Mouse (Mus musculus) embryo, embryonic 9.5 days (tissue): Measurements from ENCODE around the gene Pstpip1.

Source experiments
- DNase-seq: peaks from one replicate; pipeline ENCODE4 v3.0.0-alpha.2; 2017; ENCODE audit errors: extremely low spot score

The Pstpip1 gene

DNA sequence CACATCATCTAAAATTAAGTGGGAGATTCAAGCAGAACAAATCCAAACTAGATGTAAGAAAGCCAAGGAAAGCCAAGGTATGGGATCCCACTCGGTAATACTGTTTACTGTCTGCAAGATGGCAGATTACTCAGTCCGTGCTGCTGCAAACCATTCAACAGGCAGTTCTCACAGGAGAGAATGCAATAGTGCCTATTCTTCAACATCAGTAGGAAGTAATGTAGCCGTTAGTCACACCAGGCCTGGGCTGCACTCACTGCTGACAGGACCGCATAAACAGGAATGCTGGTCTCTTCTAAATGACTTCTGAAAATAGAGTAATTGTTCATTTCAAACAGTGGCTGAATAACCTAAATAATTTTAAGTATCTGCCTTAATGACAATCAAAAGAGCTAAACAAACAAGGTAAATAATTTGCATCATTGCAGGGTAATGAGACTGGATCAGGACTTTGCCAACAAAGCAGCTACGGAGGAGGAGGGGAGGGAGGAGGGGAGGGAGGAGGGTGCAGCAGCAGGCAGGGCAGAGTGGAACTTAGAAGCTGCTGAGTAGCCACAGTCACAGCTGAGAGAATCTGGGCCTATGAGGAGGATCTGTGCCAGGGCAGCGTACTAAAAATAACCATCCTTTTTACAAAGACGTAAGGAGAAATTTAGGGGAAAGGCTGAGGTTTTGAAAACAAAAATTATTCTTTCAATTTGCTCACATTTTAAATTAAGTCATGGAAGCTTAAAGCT lies 62.2 kb downstream of the Pstpip1 start:
- no peak for DNase-seq

DNA sequence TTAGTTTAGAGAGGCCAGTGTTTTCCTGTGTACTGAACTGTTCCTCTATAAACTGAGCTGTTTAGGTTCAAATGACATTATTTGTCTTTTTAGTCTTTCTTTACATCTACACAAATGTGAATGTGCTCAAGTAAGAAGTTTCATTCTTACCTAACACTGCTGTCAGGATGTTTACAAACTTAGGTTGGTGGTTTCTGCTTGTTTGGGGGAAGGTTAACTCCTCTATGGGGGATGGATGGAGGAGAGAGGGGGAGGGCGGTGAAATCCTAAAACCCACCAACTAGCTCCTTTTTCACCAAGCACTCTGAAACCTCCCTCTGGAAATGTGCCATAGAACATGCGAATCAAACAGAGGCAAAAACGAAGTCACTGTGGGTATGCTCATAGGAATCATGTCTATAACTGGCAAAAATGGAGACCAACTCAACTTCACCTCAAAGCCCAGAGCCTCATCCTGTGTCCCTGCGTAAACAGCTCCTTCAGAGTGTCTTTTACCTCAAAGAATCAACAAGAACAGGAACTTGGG lies 62.8 kb downstream of the Pstpip1 start:
- no peak for DNase-seq

DNA sequence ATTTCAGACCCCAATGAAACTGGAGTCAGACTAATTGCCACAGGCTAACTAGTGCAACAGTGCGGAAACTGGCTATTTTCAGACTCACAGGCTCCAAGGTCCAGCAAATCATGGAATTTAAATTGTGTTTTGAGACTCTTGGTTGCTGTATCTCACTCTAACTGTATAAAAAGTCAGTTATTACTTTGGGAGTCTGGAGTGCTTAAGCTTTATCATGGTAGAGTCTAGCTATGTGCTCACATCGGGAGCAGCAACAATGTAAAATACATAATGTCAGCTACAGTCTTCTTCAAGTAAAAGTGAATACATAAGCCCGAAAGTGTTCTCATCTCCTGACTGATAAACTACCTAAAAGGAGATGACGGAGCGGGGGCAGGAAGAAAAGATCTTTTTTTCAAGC lies 64.8 kb downstream of the Pstpip1 start:
- no peak for DNase-seq

DNA sequence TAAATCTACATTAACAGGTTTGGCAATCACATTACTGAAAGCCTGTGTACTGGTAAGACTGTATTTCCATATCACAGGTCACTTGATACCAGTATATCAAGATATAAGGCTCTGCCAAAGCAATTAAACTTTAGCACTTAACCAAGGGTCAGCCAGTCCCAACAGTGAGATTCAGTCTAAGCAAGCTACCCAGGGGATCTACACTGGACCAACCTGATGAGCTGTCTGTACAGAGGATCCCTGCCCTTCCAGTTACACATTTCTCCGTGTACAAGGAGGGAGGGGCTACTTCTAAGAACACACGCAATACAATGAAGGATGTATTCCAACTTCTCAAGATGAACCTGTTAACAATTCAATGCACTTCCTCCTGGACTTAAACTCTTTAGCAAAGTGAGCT lies 68.3 kb downstream of the Pstpip1 start:
- DNase-seq = no peak

DNA sequence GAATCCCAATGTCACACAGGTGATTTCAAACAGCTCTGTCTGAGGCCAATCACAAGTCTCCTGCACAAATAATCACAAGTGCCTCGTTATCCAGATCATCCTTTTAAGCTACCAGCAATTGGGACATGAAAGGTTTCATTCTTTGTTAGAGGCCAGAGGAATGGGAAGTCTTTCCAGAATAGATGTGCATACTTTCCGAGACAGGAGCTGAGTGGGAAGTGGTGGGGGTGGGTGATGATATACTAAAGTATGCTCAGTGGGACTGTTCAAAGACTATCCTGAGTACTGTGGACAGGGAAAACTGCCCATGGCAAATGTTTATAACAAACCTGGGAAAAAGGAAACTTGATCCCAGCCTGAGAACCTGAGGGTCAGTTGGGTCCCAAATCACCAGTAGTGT lies 69.7 kb downstream of the Pstpip1 start:
- no peak for DNase-seq

DNA sequence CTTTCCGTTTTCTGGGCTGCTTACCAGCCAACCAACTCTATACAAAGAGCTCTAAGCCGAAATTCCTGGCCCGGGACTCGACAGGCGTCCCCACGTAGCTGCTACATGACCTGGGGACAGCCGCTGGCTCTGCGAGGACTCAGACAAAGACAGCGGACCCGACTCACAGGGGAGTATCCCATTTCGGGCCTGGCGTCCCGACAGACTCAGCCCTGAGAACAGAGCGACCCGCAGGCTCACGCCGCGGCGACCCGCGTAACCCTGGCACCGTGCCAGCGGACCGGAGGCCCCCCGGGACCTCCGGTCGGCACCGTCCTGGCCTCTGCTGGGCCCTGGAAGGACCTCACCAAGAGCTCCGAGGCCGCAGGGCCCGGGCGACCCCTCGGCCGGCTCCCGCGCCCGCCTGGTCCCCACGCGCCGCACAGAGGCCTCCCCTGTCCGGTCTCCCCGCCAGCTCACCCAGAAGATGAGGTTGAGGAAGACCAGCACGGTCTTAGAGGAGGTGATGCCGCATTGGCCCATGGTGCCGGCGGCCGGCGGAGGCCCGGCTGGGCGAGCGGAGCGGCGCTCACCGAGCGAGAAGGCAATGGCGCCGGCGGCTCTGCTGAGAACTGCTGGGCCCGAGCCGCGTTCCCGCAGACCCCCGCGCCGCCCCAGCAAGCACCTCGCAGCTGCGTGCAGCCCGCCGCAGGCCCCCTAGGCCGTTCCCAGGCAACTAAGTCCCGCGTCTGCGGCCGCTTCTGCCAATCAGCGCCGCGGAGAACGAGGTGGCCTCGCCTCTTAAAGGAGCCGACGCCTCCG lies 70.8 kb downstream of the Pstpip1 start:
- DNase-seq = peak; percentile 88

DNA sequence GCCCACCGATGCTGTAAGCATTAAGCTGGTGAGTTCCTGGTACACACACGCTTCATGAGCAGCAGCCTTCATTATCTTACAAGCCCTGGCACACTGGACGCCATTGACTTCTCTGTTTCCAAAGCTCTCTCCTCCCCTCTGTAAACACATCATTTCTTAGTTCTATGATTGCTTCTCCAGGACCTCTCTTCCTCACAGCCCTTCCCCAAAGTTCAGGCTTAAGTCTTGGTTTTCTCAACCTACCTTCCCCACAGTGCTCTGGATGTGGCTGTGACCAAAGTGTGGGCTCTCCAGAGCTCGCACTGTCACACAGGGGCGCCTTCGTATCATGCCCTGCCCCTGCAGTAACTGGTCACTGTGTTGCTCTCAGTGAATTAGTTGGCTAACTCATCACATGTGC lies 75.6 kb downstream of the Pstpip1 start, which contains the start of gene Tspan3:
TSS of gene Tspan3 (minus strand) at position 101 of the 400 bp plus-strand sequence.
- DNase-seq = no peak

DNA sequence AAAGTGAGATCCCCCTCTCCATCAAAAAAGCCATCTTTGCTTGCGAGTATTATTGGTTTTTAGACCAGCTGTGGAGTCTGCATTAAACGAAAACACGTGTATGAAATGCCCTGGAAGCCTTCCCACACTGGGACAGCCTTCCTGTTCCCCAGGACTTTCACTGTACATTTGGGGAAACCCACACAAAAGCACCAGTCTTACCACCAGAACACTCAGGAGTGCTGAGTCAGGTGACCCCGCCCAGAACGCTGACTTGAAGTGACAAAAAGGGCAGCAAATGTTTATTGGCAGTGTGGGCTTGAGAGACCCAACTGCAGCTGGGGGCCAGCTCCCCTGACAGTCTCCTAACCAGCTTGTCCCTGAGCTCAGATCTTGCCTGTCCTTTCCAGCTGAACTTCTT lies 76.4 kb downstream of the Pstpip1 start:
- no peak for DNase-seq

DNA sequence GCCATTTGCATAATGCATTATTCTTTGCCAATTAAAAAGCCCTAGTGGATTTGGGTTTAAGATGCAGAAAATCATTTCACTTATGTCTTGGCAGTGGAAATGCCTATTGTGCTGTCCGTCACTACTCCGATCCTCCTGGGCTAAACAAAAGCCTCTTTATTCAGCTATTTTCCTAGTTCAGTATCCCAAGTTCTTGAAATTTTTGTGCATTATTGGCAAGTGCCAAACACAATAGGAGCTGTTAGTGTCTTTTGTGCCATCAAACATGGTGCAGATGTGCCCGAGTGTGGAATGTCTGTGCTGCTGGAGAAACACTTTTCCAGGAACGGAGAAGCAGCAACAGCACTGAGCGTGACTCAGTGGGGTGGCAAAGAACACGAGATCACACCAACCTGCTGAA lies 77.9 kb downstream of the Pstpip1 start:
- DNase-seq = no peak

DNA sequence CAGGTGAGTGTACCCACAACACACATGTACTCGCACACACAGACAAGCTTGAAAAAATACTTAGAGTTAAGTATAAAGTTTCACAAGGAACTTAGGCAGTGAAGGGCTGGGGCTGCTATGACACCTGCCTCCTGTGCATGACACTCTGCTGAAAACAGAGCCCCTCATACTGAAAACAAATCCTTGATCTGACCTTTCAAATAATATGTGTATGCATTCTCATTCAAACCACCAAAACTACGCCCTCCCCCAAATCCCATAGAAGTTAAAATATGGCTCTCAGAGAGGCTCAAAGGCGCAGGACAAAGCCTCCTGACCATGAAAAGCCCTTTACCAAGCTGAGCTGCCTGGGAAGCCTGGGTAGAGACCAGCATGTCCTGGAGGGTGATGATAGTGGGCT lies 85.6 kb downstream of the Pstpip1 start:
- no peak for DNase-seq

DNA sequence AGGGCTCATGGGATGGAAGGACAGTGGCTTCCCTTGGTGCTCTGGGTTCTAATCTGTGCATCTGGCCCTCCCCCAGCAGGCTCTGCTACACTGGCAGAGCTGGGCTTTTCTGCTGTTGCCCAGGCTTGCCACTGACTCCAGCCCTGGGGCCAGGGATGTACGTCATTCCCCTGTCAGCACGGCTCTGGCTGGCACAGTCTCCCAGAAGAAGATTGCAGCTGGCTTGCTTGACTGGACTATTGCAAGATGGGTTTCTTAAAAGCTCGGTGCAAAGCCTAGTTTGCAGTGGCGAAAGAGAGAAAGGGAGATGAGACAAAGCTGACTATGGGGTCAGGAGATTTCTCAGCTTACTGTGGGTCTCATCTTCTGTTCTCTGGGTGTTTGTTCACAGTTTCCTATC lies 87.6 kb downstream of the Pstpip1 start:
- DNase-seq = no peak
